Mouse (Mus musculus) C2C12 (cell line): ENCODE measurements at regions not wholly inside any gene's neighbourhood (a gene's known extent, or its start where the extent isn't known, plus 50 kb on each side); places are given as distances from the start of the nearest gene placed in this dataset.

Source experiments
- CEBPB ChIP-seq: IDR thresholded peaks from one replicate; pipeline ENCODE4 v1.6.1; 2011; ENCODE audit warnings: low read depth, mild to moderate bottlenecking, control low read depth, moderate library complexity
- CTCF ChIP-seq: IDR thresholded peaks from one replicate; pipeline ENCODE4 v1.5.1; 2011; ENCODE audit not compliant: control insufficient read depth, insufficient read depth, insufficient read length
- FOSL1 ChIP-seq: IDR thresholded peaks from one replicate; pipeline ENCODE4 v1.8.0; 2011; ENCODE audit warnings: mild to moderate bottlenecking, low read length; ENCODE audit not compliant: poor library complexity, insufficient read depth, severe bottlenecking
- MAX ChIP-seq: IDR thresholded peaks from one replicate; pipeline ENCODE4 v1.6.1; 2011; ENCODE audit warnings: mild to moderate bottlenecking, control low read depth
- MYOD1 ChIP-seq: IDR thresholded peaks from one replicate; pipeline ENCODE4 v1.6.1; 2011; ENCODE audit warnings: low read depth; ENCODE audit not compliant: control insufficient read depth, insufficient read length
- MYOG ChIP-seq: IDR thresholded peaks from one replicate; pipeline ENCODE4 v1.6.1; 2011; ENCODE audit not compliant: control insufficient read depth, insufficient read length; ENCODE audit errors: extremely low read depth
- USF1 ChIP-seq: IDR thresholded peaks from one replicate; pipeline ENCODE4 v1.6.1; 2011; ENCODE audit warnings: low read depth, mild to moderate bottlenecking, control low read depth, moderate library complexity

DNA sequence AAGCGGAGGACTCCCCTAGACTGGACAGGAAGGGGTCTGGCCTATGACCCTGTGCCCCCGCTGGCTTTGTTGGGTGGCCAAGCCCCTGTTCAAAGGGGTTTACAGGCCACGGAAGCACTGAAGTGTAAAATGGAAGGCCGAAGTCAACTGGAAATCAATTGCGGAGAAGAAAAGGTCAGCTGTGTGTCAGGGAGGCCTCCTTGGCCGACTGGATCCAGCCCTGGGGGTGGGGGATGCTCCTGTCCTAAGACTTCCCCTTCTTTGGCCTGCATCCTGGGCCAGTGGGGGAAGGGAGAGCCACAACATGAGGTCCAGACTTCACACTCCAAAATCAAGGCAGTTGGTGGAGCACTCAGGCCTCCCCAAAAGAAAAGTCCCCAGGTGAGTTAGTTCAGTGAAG is 66.4 kb upstream of the Ret start:
- TF ChIP-seq CTCF (no peak), MYOD1 (no peak), USF1 (no peak), MAX (no peak), MYOG (no peak), CEBPB (no peak), FOSL1 (no peak)
